Mouse (Mus musculus) right cerebral cortex, postnatal 4 days (tissue): Measurements from ENCODE around the gene Plxna3.

Experiments used
- DNase-seq: peaks from one replicate; pipeline ENCODE4 v3.0.0-alpha.2; 2022

Gene Plxna3

GRCm38 (mm10) chrX:74368209-74368909 lies 39.5 kb downstream of the Plxna3 start:
- DNase-seq: peak; percentile 66

GRCm38 (mm10) chrX:74372888-74373549 lies 44.2 kb downstream of the Plxna3 start, which contains the start of the genes Ubl4a and Slc10a3:
Ubl4a (minus strand) TSS chrX:74373218.
Slc10a3 (minus strand) TSS chrX:74373349.
- peak; percentile 68 for DNase-seq

- DNase-seq: no peak
These were observed 55.6 kb downstream of the Plxna3 start for GRCm38 (mm10) chrX:74384451-74384850.

DNA sequence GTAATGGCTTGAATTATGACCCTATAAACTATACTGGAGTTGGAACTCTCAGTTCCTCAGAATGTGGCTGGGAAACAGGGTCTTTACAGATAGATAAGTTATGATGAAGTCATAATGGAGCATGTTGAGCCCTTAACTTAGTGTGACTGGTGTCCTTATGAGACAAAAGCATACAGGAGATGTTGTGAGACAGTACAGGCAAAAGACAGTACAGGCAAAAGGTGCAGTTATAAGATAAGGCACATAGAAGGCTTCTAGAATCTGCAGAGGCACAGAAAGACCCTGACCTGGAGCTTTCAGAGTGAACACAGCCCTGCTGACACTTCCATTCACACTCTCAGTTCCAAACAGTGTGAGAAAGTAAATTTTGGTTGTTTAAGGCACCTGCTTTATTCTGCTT lies 59.3 kb downstream of the Plxna3 start:
- DNase-seq: no peak

DNA sequence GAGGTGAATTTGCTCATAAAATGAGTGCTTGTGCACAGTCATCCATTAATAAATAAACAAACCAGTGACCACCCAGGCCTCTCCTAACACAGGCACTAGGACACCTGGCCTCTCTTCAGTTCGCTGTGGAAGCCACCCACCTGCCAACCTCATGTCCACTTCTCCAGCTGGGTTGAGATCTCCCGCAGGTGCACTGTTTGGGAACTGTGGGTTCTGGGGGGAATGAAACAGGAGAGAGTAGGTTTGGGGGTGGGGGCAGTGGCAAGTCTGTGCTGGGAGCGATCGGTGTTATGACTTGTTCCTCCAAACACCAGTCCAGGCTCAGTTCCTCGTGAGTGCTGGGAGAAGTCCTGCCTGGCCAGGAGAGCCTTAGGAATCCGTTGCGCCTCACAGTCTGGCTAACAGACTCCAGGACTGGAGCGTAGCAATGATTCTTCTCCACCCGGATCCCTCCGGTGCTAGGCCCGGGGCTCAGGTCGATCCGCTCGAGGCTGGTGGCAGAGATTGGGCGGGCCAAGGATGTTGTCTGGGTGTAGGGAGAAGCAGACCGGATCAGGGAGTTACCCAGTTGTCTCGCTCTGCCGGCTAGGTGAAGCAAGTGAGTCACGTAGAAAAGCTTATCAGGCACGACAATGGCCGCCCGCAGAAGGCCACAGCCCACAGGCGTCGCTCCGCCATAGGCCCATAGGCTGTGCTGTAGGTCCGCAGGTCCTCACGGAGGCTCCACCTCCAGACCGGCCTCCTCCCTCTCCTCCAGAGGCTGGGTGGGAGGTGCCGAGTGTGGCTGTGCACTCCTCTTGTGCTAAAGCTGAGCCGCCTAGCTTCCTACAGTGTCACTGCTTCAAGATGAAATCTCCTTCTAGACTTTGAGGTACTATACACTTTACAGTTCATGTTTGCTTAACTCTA lies 63.9 kb downstream of the Plxna3 start, which contains the start of the genes Fam3a and Ikbkg:
Gene Fam3a (minus strand): TSS at position 738 of the 909 bp plus-strand sequence.
Gene Ikbkg (plus strand): TSS at position 756 of the 909 bp plus-strand sequence.
- DNase-seq: peak; percentile 66
